Mouse (Mus musculus): ENCODE results near the gene Bpgm. TPM values are rescaled to one million over a fixed set of nuclear protein-coding genes. Genes with fewer than 3 reads are reported as not detected.

The Bpgm gene
- total RNA-seq (2023), result 10 to 100 TPM; 23.7 to 28.2 TPM

GRCm38 (mm10) chr6:34475974-34476794, at the start of gene Bpgm:
Gene Bpgm, plus strand, starts transcription at chr6:34476207.

Other genes with a start within 250 kb of the Bpgm start
- gene Akr1b3, start 158.7 kb upstream of the Bpgm start, total RNA-seq (2023), result 100 to 1,000 TPM; 108 to 109 TPM
- gene Akr1b8, start 122.1 kb upstream of the Bpgm start, total RNA-seq (2023), result not detected
- gene Akr1b10, start 92.0 kb upstream of the Bpgm start, total RNA-seq (2023), result 10 to 100 TPM; 24.0 to 25.4 TPM
- gene Akr1b7, start 63.9 kb upstream of the Bpgm start, total RNA-seq (2023), result under 1 TPM; 0.73 to 0.89 TPM
- not detected for gene Cald1, start 122.3 kb downstream of the Bpgm start, total RNA-seq (2023)

Data from T-cell, adult 66 days (primary cell).